Mouse (Mus musculus) megakaryocyte, embryonic 14.5 days (primary cell): ENCODE results near the gene Gsta4.
"Not testable (repeated sequence)": the region's sequence is repeated elsewhere in the genome, so short reads cannot be mapped to it uniquely, and the experiment has no call there.

Experiments used
- FLI1 ChIP-seq: IDR thresholded peaks from 2 replicates; pipeline ENCODE4 v1.6.1; 2012; ENCODE audit warnings: low read length, inconsistent platforms, mixed read lengths
- GATA1 ChIP-seq: IDR thresholded peaks from 3 replicates; pipeline ENCODE4 v1.6.1; 2012; ENCODE audit warnings: mixed read lengths, low read length, inconsistent platforms, borderline replicate concordance

DNA sequence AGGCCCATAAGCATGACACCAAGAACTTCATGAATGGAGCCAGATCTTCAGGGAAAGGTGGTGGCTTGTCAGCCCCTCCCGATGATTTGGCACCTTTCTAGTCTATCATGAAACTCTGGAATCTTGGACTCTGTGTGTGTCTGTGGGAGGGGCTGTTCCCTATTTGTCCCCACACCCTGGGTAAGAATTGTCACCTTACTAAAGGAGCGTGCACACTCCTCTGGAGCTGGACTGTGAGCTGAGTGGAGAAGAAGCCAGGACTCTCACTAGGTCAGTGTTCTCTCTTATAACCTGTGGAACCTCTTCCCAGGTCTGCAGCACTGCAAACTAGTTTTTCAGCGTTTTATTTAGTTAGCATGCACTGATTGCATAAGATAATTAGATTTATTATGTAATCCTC lies 47.9 kb downstream of the Gsta4 start, which contains the start of gene Gsta1:
- TF ChIP-seq GATA1, FLI1: not testable (repeated sequence)
